Mouse (Mus musculus): ENCODE measurements around the gene 1700061G19Rik. TPM values are rescaled to one million over a fixed set of nuclear protein-coding genes. Genes with fewer than 3 reads are reported as not detected.

1700061G19Rik gene
- polyA plus RNA-seq, 1 experiment from 2014 or later = 0.29 TPM

- no peak for ATAC-seq
- Histone ChIP-seq H3K27ac (ENCODE audit: low read depth, low read length) (no peak overlapping the region), H3K9me3 (ENCODE audit: control insufficient read depth, low read length) (no peaks in the 10 kb centered on the region), H3K4me1 (ENCODE audit: control insufficient read depth, insufficient read depth, low read depth, low read length) (no peaks in the 10 kb centered on the region), H3K36me3 (ENCODE audit: control insufficient read depth, insufficient read depth, low read length) (no peaks in the 10 kb centered on the region), H3K4me3 (ENCODE audit: low read length) (no peak overlapping the region), H3K4me2 (ENCODE audit: low read length) (no peak overlapping the region), H3K9ac (ENCODE audit: low read depth, low read length) (no peak overlapping the region), H3K27me3 (replicated peaks; ENCODE audit: control insufficient read depth, insufficient read depth, low read length) (no peaks in the 10 kb centered on the region)
- WGBS = 67% methylated on average over 3 of the region's 3 CpGs
Measured at GRCm38 (mm10) chr17:56861197-56861596, 14.1 kb upstream of the 1700061G19Rik start.

DNA sequence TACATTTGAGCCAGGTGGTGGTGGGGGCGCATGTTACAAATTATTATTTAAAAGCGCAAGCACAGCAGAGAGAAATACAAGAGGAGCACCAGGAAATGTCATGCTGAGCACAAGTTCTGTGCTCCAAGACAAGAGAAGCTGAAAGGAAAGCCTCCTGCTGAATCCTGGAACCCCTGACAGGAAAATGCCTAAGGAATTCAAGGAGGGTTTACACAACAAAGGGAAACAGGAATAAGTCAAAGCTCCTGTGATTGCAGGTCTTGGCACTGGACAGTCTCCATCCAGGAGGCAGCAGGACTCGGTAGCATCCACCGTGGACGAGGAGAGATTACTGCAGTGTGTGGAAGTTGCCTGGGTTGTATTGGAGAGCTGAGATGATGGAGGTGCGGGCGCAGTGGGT is 9.2 kb upstream of the 1700061G19Rik start:
- no peak for ATAC-seq
- WGBS = 76% methylated on average over 7 of the region's 7 CpGs
- H3K27me3 ChIP-seq (replicated peaks; ENCODE audit: control insufficient read depth, insufficient read depth, low read length) = no peaks in the 10 kb centered on the region
- H3K4me3 ChIP-seq (ENCODE audit: low read length) = no peak overlapping the region
- H3K27ac ChIP-seq (ENCODE audit: low read depth, low read length) = no peak overlapping the region
- no peaks in the 10 kb centered on the region; the same call in 1 of the 2 replicates for H3K9me3 ChIP-seq (ENCODE audit: control insufficient read depth, low read length)
- H3K36me3 ChIP-seq (ENCODE audit: control insufficient read depth, insufficient read depth, low read length) = no peaks in the 10 kb centered on the region
- no peaks in the 10 kb centered on the region for H3K4me1 ChIP-seq (ENCODE audit: control insufficient read depth, insufficient read depth, low read depth, low read length)
- no peak overlapping the region for H3K9ac ChIP-seq (ENCODE audit: low read depth, low read length)
- no peak overlapping the region for H3K4me2 ChIP-seq (ENCODE audit: low read length)

- Histone ChIP-seq H3K4me2 (ENCODE audit: low read length) (no peak overlapping the region), H3K9me3 (ENCODE audit: control insufficient read depth, low read length) (no peaks in the 10 kb centered on the region; the same call in 1 of the 2 replicates), H3K4me3 (ENCODE audit: low read length) (no peak overlapping the region), H3K27me3 (replicated peaks; ENCODE audit: control insufficient read depth, insufficient read depth, low read length) (no peaks in the 10 kb centered on the region), H3K4me1 (ENCODE audit: control insufficient read depth, insufficient read depth, low read depth, low read length) (no peaks in the 10 kb centered on the region), H3K9ac (ENCODE audit: low read depth, low read length) (no peak overlapping the region), H3K27ac (ENCODE audit: low read depth, low read length) (no peak overlapping the region), H3K36me3 (ENCODE audit: control insufficient read depth, insufficient read depth, low read length) (no peaks in the 10 kb centered on the region)
- WGBS = 62% methylated on average over 9 of the region's 9 CpGs
- ATAC-seq = no peak
Measured at GRCm38 (mm10) chr17:56869481-56869977, 5.7 kb upstream of the 1700061G19Rik start.

DNA sequence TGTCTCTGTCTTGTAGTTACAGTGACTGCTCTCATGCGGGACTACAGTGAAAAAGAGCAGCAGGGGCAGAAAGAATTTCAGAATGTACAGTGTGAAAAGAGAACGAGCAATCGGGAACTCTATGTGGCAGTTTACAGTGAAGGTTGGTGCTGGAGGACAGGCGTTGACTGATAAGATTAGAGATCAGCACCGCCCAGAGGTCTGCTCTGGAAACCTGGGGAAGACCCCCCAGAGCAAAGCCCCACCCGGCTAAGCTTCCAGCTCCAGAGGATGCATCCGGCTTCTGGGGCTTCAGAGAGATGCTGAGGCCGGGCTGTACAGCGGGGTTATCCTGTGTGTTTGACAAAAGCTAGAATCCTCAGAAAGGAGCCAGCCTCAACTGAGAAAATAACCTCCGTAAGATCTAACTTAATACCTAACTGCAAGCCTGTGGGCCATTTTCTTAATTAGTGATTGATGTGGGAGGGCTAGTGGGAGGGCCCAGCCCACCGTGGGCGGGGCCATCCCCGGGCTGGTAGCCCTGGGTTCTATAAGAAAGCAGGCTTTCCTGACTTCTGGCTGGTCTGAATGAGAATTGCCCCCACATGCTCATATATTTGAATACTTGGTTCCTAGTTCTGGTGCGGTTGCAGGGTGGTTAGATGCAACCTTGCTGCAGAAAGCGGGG is 4.9 kb upstream of the 1700061G19Rik start:
- no peak overlapping the region for H3K4me3 ChIP-seq (ENCODE audit: low read length)
- 75% methylated on average over 15 of the region's 15 CpGs for WGBS
- no peak overlapping the region for H3K9ac ChIP-seq (ENCODE audit: low read depth, low read length)
- no peaks in the 10 kb centered on the region for H3K36me3 ChIP-seq (ENCODE audit: control insufficient read depth, insufficient read depth, low read length)
- H3K4me1 ChIP-seq (ENCODE audit: control insufficient read depth, insufficient read depth, low read depth, low read length) = no peaks in the 10 kb centered on the region
- no peaks in the 10 kb centered on the region for H3K27me3 ChIP-seq (replicated peaks; ENCODE audit: control insufficient read depth, insufficient read depth, low read length)
- no peak overlapping the region for H3K27ac ChIP-seq (ENCODE audit: low read depth, low read length)
- H3K4me2 ChIP-seq (ENCODE audit: low read length) = no peak overlapping the region
- H3K9me3 ChIP-seq (ENCODE audit: control insufficient read depth, low read length) = no peaks in the 10 kb centered on the region; the same call in 1 of the 2 replicates
- no peak for ATAC-seq

GRCm38 (mm10) chr17:56871767-56872166 is 3.5 kb upstream of the 1700061G19Rik start:
- Histone ChIP-seq H3K9me3 (ENCODE audit: control insufficient read depth, low read length) (no peaks in the 10 kb centered on the region; the same call in 1 of the 2 replicates), H3K4me1 (ENCODE audit: control insufficient read depth, insufficient read depth, low read depth, low read length) (no peaks in the 10 kb centered on the region), H3K9ac (ENCODE audit: low read depth, low read length) (no peak overlapping the region), H3K4me3 (ENCODE audit: low read length) (no peak overlapping the region), H3K27ac (ENCODE audit: low read depth, low read length) (no peak overlapping the region), H3K27me3 (replicated peaks; ENCODE audit: control insufficient read depth, insufficient read depth, low read length) (no peaks in the 10 kb centered on the region), H3K4me2 (ENCODE audit: low read length) (no peak overlapping the region), H3K36me3 (ENCODE audit: control insufficient read depth, insufficient read depth, low read length) (no peaks in the 10 kb centered on the region)
- WGBS = 66% methylated on average over 8 of the region's 8 CpGs
- no peak for ATAC-seq

GRCm38 (mm10) chr17:56872512-56872911 is 2.8 kb upstream of the 1700061G19Rik start:
- no peak overlapping the region for H3K4me2 ChIP-seq (ENCODE audit: low read length)
- no peak overlapping the region for H3K4me3 ChIP-seq (ENCODE audit: low read length)
- no peak overlapping the region for H3K9ac ChIP-seq (ENCODE audit: low read depth, low read length)
- H3K27ac ChIP-seq (ENCODE audit: low read depth, low read length) = no peak overlapping the region
- 85% methylated on average over 7 of the region's 7 CpGs for WGBS
- H3K9me3 ChIP-seq (ENCODE audit: control insufficient read depth, low read length) = no peaks in the 10 kb centered on the region
- no peaks in the 10 kb centered on the region for H3K27me3 ChIP-seq (replicated peaks; ENCODE audit: control insufficient read depth, insufficient read depth, low read length)
- no peak for ATAC-seq
- no peaks in the 10 kb centered on the region for H3K36me3 ChIP-seq (ENCODE audit: control insufficient read depth, insufficient read depth, low read length)
- H3K4me1 ChIP-seq (ENCODE audit: control insufficient read depth, insufficient read depth, low read depth, low read length) = no peaks in the 10 kb centered on the region

GRCm38 (mm10) chr17:56874237-56874636 is 1.0 kb upstream of the 1700061G19Rik start, which contains the start of gene Acsbg2:
Gene Acsbg2 (minus strand): TSS chr17:56874447.
- Histone ChIP-seq H3K36me3 (ENCODE audit: control insufficient read depth, insufficient read depth, low read length) (no peaks in the 10 kb centered on the region), H3K9ac (ENCODE audit: low read depth, low read length) (no peak within 1 kb of the TSS), H3K4me3 (ENCODE audit: low read length) (no peak within 1 kb of the TSS), H3K27me3 (replicated peaks; ENCODE audit: control insufficient read depth, insufficient read depth, low read length) (no peaks in the 10 kb centered on the region), H3K4me1 (ENCODE audit: control insufficient read depth, insufficient read depth, low read depth, low read length) (no peaks in the 10 kb centered on the region), H3K4me2 (ENCODE audit: low read length) (no peak within 1 kb of the TSS), H3K27ac (ENCODE audit: low read depth, low read length) (no peak within 1 kb of the TSS), H3K9me3 (ENCODE audit: control insufficient read depth, low read length) (no peaks in the 10 kb centered on the region)
- ATAC-seq = no peak
- 100% methylated on average over 2 of the region's 2 CpGs for WGBS

DNA sequence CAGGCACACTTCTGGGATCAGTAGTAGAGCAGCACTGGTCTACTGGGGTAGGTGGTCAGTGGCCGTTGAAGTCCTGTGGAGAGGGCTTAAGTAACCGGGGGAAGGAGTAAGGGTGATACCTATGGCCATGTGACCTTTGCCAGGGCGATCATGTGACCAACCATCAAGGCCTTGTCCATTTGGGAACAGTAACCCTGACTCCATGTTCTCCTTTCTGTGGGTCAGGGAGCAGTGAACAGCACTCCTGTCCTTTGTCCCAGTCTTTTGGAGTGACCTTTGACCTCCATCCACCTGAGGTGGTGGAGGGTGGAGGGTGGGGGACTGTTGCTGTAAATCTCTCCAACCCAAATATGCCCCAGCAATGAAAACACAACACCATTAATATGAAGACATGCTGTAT is 1.2 kb downstream of the 1700061G19Rik start:
- ATAC-seq = no peak
- Histone ChIP-seq H3K4me1 (ENCODE audit: control insufficient read depth, insufficient read depth, low read depth, low read length) (no peaks in the 10 kb centered on the region), H3K4me2 (ENCODE audit: low read length) (no peak overlapping the region), H3K9me3 (ENCODE audit: control insufficient read depth, low read length) (no peaks in the 10 kb centered on the region), H3K36me3 (ENCODE audit: control insufficient read depth, insufficient read depth, low read length) (no peaks in the 10 kb centered on the region), H3K9ac (ENCODE audit: low read depth, low read length) (no peak overlapping the region), H3K27ac (ENCODE audit: low read depth, low read length) (no peak overlapping the region), H3K27me3 (replicated peaks; ENCODE audit: control insufficient read depth, insufficient read depth, low read length) (no peaks in the 10 kb centered on the region), H3K4me3 (ENCODE audit: low read length) (no peak overlapping the region)
- 93% methylated on average over 3 of the region's 3 CpGs for WGBS

- no peak overlapping the region for H3K4me2 ChIP-seq (ENCODE audit: low read length)
- no peak overlapping the region for H3K27ac ChIP-seq (ENCODE audit: low read depth, low read length)
- no peaks in the 10 kb centered on the region for H3K36me3 ChIP-seq (ENCODE audit: control insufficient read depth, insufficient read depth, low read length)
- no peak overlapping the region for H3K4me3 ChIP-seq (ENCODE audit: low read length)
- H3K9me3 ChIP-seq (ENCODE audit: control insufficient read depth, low read length) = no peaks in the 10 kb centered on the region
- no peaks in the 10 kb centered on the region for H3K4me1 ChIP-seq (ENCODE audit: control insufficient read depth, insufficient read depth, low read depth, low read length)
- no peak for ATAC-seq
- no peak overlapping the region for H3K9ac ChIP-seq (ENCODE audit: low read depth, low read length)
- no peaks in the 10 kb centered on the region for H3K27me3 ChIP-seq (replicated peaks; ENCODE audit: control insufficient read depth, insufficient read depth, low read length)
- 66% methylated on average over 8 of the region's 8 CpGs for WGBS
Measured at GRCm38 (mm10) chr17:56876981-56877380, 1.7 kb downstream of the 1700061G19Rik start.

Data from hindbrain, embryonic 16.5 days (tissue).